Mouse (Mus musculus) spleen, adult 18-20 months (tissue): Measurements from ENCODE around the gene Ppp2r5c.

Experiments used
- DNase-seq, 2 experiments: peaks; one replicate each; pipeline ENCODE4 v3.0.0; 2022; ENCODE audit warnings: mixed read lengths in 2 of 2

The Ppp2r5c gene

GRCm38 (mm10) chr12:110444530-110444929 lies 2.4 kb upstream of the Ppp2r5c start:
- DNase-seq, result no peak

GRCm38 (mm10) chr12:110445775-110446174 lies 1.1 kb upstream of the Ppp2r5c start:
- no peak for DNase-seq

- peak; percentile 53 to 65 for DNase-seq
Measured at GRCm38 (mm10) chr12:110447306-110447705, 386 bp downstream of the Ppp2r5c start.

DNA sequence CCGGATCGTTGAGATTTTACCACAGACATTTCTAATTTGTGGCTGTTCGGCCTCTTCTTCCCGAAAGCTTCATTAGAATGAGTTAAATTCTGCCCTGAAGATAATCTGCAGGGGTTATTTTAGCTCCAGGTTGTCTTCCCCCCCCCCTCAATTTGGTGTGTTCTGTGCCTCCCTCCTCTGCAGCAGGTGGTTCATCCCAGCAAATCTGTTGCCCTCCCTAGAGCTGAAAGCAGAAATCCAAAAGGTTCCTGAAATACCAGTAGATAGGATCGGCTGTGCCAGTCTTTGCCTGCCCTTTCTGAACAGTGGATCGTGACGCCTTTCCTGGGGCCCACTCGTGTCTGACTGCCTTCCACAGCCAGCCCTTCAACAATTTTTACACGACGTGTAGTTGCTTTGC lies 1.8 kb downstream of the Ppp2r5c start:
- DNase-seq, result no peak

DNA sequence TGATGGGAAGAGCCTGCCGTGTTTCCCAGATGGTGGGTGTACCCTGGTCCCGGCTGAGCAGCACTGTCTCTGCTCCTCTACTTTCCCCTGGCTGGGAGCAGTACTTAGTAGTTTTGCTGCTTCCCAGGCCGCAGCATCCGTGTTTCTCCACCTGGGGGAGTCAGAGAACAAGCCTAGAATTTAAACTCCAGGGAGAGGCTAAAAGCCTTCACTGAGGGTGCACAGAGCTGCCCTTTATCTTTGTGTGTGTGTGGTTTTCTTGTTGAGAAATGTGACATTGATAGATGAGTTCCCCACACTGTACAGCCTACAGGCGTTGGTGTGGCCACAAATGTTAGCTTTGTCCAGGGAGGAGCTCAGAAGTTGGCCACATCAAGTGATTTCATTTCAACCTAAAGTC lies 7.3 kb downstream of the Ppp2r5c start:
- DNase-seq, result peak; percentile 53 to 68

GRCm38 (mm10) chr12:110456024-110456423 lies 9.1 kb downstream of the Ppp2r5c start:
- DNase-seq, result no peak

DNA sequence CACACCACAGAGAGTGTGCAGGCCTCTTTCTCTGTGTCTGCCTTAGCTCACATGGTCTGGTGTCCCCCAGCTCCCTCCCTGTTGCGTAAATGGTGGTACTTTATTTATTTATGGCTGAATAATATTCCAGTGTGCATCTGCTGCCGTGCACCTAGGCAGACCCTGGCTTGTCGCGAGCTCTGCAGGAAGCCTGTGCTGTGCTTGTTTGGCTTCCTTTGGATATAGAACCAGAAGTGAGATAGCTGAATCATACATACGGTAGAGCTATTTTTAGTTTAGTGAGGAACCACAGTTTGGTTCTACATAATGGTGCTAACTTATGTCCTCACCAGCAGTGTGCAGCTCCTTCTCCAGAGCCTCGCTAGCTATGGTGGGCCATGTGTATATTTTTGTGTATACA lies 11.7 kb downstream of the Ppp2r5c start:
- DNase-seq, result no peak

DNA sequence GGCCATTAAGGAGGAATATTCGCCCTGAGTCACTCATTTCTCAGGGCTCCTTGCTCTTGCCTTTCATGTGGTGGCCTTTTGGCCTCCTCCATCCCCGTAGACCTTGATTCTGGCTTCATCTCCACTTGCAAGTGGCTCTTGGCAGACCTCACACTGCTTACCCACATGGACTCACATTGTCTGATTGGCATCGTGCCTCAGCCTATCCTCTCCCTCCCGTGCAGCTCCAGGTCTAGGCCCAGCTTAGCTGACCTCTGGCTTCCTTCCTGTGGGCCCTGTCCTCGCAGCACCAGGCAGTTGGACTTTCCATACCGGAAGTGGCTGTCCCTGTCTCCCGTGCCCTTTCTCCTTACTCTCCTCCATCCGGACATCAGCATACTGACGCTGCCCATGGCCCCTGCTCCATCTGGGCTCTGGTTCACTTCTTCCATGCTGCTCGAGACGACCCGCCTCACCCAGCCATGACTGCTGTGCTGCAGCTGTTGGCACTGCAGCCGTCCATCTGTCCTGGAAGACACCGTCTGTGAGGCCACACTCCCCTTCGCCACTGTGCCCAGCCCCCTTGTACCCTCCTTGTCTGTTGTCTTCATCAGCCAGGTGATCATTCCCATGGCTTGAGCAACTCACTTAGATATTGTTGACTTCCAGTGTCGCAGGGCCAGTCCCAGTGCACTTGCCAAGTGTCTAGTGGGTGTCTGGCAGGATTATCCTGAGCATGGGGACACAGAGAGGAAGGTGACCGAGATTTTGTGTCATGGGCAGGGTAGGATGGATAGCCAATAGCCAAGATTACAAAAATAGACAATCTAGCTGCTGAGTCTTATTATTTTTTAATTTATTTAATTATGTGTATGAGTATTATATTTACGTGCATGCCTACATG lies 13.7 kb downstream of the Ppp2r5c start:
- no peak for DNase-seq

GRCm38 (mm10) chr12:110463711-110464110 lies 16.8 kb downstream of the Ppp2r5c start:
- no peak for DNase-seq

GRCm38 (mm10) chr12:110471426-110471825 lies 24.5 kb downstream of the Ppp2r5c start:
- DNase-seq, result no peak

DNA sequence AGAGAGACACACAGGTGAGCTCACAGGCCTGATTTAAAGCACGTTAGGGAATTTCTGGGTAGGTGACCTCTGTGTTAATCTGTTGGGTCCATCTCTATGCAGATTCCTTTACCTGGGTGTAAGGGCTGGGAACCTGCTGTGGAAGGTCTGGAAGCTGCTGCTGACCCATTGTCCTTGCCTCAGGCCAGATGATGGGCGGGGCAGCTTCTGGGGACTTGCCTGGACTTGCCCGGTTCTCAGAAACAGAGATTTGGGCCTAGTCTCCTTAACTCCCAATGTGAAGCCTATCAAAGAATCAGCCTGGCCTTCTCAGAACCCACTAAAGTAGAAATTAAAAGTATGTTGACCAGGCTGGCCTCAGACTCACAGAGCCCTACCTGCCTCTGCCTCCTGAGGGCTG lies 25.3 kb downstream of the Ppp2r5c start:
- no peak for DNase-seq

DNA sequence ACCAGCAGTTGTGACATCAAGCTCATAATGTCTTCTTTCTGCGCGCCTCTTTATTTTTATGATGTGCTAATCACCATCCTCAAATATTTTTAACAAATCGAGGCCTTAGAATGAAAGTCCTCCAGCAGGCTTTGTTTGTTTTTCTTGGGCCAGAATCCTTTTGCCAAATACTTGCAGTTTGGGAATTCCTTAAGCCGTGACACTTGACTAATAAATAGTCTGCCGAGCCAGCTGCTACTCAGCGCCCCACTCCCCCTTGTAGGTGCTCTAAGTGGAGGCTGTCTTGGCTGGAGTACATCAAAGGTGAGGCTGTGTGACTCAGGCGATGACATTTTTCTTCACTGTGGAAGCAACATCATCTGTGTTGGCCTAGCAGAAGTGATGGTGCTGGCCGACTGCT lies 27.6 kb downstream of the Ppp2r5c start:
- DNase-seq, result no peak

GRCm38 (mm10) chr12:110476561-110476960 lies 29.6 kb downstream of the Ppp2r5c start:
- DNase-seq, result no peak

GRCm38 (mm10) chr12:110477906-110478305 lies 31.0 kb downstream of the Ppp2r5c start:
- DNase-seq, result no peak

DNA sequence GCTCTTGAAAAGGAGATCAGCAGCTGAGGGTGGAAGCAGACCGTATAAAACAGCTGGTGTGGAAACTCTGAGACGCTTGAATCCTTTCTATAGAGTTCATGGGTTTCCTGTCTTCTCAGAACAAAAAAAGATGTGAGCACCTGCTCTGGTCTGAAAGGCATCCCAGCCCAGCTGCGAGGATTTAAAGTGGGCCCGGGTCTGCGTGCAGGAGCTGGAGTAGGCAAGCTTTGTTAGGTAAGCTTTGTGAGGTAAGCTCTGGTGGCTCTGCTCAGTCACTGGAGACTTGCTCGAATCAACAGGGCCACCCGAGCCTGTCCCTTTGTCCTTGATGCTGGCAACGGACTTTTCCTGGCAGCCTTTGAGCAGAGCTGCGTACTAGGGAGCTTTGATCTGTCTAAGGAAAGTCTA lies 31.7 kb downstream of the Ppp2r5c start:
- DNase-seq, result no peak

DNA sequence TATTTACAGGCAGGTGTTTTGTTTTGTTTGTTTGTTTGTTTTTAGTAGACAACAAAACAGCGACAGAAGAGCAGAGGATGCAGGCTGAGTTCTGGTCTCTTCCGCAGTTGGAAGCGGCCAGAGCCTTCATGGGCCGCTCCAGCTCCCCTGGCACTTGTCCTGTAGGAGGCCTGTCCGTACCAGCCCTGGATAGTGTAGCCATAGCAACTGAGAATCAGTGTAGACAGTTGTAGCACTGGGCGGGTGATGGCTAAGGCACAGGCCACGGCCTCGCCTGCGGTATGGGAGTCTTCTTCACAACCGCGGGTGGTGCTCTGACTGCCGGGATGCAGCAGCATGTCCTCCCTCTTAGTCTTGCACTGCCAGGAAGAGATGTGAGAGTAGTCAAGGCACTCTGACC lies 32.3 kb downstream of the Ppp2r5c start:
- DNase-seq, result no peak

- DNase-seq, result no peak
Measured at GRCm38 (mm10) chr12:110480701-110481100, 33.8 kb downstream of the Ppp2r5c start.

DNA sequence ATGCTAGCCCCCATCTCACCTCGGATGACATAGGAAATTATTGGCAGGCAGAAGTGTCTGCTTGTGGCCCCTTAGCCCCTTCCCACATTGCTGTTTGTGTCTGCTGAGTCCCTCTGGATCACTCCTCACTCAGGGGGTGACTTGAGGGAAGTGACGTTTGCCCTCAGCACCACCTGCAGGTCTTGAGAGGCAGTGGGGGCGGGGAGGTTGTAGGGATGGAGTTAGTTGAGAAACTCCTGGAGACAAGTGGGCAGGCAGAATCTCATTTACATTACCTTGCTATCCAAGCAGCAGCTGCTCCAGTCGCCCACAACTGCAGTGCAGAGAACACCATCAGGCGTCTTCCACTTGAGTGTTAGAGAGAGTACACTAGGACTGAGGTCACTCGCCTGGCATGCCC lies 36.8 kb downstream of the Ppp2r5c start:
- no peak for DNase-seq

- DNase-seq, result peak in 1 of 2 experiments; percentile 13
Measured at GRCm38 (mm10) chr12:110484824-110485584, 38.1 kb downstream of the Ppp2r5c start.

DNA sequence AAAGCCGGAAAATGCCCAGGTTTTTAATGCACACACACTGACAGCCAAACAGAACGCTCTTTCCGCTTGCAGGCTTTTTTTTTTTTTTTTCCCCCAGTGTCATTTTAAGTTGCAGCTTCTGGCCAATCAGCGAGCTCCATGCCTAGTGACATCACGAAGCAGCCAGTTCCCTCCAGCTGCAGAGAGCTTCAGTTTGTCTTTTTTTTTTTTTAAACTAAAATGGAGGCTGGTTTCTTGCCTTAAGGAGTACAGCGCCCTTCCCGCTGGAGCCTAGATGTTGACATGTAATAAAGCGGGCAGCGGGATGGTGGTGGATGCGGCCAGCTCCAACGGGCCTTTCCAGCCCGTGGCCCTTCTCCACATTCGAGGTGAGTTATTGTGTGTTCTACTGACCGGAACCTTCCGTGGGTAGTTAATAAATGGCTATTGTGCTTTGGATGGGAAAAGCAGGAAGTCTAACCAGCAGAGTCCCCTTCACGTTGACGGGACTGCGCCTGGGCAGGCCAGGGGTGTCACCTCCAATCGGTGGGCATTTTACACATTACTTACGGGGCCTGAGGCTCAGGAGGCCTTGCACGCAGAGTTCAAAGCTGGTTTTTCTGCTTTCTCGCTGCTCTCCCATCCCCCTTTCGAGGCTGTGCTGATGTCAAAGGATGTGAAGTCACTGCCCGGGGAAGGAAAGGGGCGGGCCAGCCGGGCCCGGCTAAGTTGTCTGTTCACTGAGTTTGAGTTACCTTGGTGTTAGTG lies 38.8 kb downstream of the Ppp2r5c start:
- peak; percentile 72 to 73 for DNase-seq

DNA sequence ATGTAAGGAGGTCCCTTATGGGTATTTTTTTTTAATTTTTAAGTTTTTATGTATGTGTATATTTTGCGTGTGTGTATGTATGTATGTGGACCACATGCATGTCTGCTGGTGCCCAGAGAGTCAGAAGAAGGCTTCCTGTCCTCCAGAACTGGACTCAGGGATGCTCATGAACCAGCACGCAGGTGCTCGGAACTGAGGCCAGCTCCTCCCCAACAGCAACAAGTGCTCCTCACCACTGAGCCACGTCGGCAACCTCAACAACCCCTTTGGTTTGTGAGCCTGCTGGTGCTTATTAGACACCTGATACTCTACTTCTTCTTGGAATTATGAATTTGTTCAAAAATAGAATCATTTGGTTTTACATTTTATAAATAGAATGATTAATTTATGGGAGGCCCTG lies 39.9 kb downstream of the Ppp2r5c start:
- no peak for DNase-seq

DNA sequence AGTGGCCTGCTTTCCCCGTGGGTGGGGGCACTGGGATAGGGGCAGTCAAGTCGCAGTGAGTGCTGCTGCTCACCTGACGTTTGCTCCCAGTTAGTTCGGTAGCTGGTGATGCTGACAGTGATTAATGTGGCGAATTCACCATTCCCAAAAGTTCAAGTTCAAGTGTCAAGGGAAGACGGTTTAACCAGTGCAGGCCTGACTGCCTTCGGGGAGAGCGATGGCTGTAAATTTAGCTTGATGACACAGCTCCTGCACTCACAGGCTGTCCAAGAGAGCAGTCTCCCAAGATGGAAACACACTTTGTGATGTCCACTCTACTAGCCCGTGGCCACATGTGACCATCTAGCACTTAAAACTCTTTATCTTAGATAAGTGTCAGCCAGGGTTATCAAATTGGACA lies 41.1 kb downstream of the Ppp2r5c start:
- no peak for DNase-seq
